Mouse (Mus musculus): Measurements from ENCODE around the gene Defb11. TPM values are rescaled to one million over a fixed set of nuclear protein-coding genes. Genes with fewer than 3 reads are reported as not detected.
"Not testable (repeated sequence)": the region's sequence is repeated elsewhere in the genome, so short reads cannot be mapped to it uniquely, and the experiment has no call there.

Gene Defb11
- total and polyA plus RNA-seq, 2 experiments from 2014 or later, result 46.2 TPM; not detected in 1

DNA sequence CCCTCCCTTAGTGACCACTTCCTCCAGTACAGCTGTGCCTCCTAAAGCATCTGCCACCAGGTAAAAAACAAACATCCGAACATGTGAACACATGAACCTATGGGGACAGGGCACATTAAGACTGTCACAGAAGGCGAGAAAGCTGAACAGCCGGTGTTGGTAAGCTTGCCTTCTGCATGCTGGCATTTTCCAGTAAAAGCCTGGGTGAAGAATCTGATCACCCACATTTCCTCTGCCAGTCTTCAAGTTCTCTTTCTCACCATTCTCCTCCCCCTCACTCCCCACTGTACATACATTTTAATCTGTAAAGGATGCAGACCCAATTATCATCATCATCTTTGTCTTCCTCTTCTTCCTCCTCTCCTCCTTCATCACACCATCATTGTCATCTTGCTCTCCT, 9.4 kb upstream of the Defb11 start:
- no peak for TF ChIP-seq CTCF (IDR thresholded peaks at IDR 0.05; ENCODE audit: low read depth)
- DNase-seq (ENCODE audit: low spot score) (no peak), ATAC-seq (no peak)
- H3K27me3 ChIP-seq (ENCODE audit: insufficient read depth, low read length), result no peaks in the 10 kb centered on the region
- H3K9ac ChIP-seq (replicated peaks; ENCODE audit: low read length), result no peak overlapping the region
- no peaks in the 10 kb centered on the region for H3K36me3 ChIP-seq (ENCODE audit: insufficient read depth, low read length)
- H3K9me3 ChIP-seq (ENCODE audit: low read length), result no peaks in the 10 kb centered on the region
- WGBS, result 87% methylated on average over 3 of the region's 3 CpGs
- H3K4me3 ChIP-seq (ENCODE audit: low read length), result no peak overlapping the region
- no peak overlapping the region for H3K4me2 ChIP-seq (ENCODE audit: low read depth, low read length)
- H3K27ac ChIP-seq, result no peak overlapping the region
- H3K4me1 ChIP-seq (ENCODE audit: insufficient read depth, low read length), result no peaks in the 10 kb centered on the region

DNA sequence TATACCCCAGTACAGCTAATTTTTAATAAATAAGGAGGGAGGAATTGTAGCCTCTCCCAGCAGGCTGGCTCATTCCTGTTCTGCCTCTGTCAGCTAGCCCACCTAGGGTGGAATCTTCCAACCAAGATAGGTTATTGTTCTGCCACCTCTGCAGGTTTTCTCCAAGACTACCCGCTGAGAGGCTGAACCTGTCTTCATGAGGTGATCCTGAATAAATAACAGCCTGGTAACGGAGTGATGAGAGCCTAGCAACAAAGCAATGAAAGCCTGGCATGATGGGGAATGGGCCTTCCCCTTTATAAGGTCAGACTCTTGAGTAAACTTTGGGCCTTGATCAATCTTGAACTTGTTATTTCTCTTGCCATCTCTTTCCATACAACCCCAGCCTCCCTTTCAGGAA, 6.3 kb upstream of the Defb11 start:
- no peak overlapping the region for H3K27ac ChIP-seq
- H3K9me3 ChIP-seq (ENCODE audit: low read length), result no peaks in the 10 kb centered on the region
- WGBS, result 25% methylated on average over 2 of the region's 2 CpGs
- no peaks in the 10 kb centered on the region for H3K36me3 ChIP-seq (ENCODE audit: insufficient read depth, low read length)
- ATAC-seq (no peak), DNase-seq (ENCODE audit: low spot score) (no peak)
- no peak overlapping the region for H3K9ac ChIP-seq (replicated peaks; ENCODE audit: low read length)
- no peak overlapping the region for H3K4me3 ChIP-seq (ENCODE audit: low read length)
- H3K4me2 ChIP-seq (ENCODE audit: low read depth, low read length), result no peak overlapping the region
- H3K27me3 ChIP-seq (ENCODE audit: insufficient read depth, low read length), result no peaks in the 10 kb centered on the region
- no peak for TF ChIP-seq CTCF (IDR thresholded peaks at IDR 0.05; ENCODE audit: low read depth)
- no peaks in the 10 kb centered on the region for H3K4me1 ChIP-seq (ENCODE audit: insufficient read depth, low read length)

DNA sequence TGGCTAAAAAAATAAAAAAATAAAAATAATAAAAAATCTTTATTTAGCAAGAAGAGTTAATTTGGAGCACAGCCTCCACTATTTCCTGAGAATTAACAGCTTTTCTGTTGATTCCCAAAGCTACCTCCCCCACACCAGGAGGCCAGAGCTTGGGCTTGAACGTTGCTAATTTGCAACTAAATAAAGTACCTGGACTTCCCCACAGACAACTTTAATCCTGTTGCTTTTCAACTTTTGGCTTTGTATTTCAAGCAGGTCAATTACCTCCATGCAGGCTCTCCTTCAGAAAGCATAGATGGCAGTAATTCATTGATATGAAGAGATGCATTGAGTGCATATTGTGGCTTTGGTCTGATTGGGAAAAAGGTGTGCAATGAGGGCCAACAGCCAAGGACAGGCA, 5.7 kb upstream of the Defb11 start:
- no peak for TF ChIP-seq CTCF (IDR thresholded peaks at IDR 0.05; ENCODE audit: low read depth)
- 4% methylated on average over 1 of the region's 1 CpGs for WGBS
- Histone ChIP-seq H3K4me3 (ENCODE audit: low read length) (no peak overlapping the region), H3K4me1 (ENCODE audit: insufficient read depth, low read length) (no peaks in the 10 kb centered on the region), H3K36me3 (ENCODE audit: insufficient read depth, low read length) (no peaks in the 10 kb centered on the region), H3K27ac (no peak overlapping the region), H3K9ac (replicated peaks; ENCODE audit: low read length) (no peak overlapping the region), H3K4me2 (ENCODE audit: low read depth, low read length) (no peak overlapping the region), H3K27me3 (ENCODE audit: insufficient read depth, low read length) (no peaks in the 10 kb centered on the region), H3K9me3 (ENCODE audit: low read length) (no peaks in the 10 kb centered on the region)
- DNase-seq (ENCODE audit: low spot score), result no peak
- no peak for ATAC-seq

DNA sequence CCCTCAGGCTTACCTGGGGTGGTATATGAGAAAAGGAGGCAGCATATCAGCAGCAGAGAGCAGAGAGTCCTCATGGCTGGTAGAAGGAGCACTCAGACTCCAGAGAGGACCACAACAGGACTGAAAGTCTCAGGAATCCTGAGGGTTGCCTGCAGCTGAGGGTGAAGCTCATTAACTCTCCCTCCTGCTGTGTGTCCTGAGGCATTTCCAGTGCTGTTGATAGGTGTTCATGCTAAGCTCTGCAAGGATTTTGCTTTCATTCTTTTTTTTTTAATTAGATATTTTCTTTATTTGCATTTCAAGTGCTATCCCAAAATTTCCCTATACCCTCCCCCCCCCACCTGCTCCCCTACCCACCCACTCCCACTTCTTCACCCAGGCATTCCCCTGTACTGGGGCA, 20.9 kb downstream of the Defb11 start, which contains the start of gene Defb9:
Gene Defb9 (minus strand): TSS at position 101 of the 400 bp plus-strand sequence.
- not testable (repeated sequence) for H3K4me1 ChIP-seq (ENCODE audit: insufficient read depth, low read length); H3K27me3 ChIP-seq (ENCODE audit: insufficient read depth, low read length); H3K27ac ChIP-seq; H3K36me3 ChIP-seq (ENCODE audit: insufficient read depth, low read length); H3K4me2 ChIP-seq (ENCODE audit: low read depth, low read length); H3K9me3 ChIP-seq (ENCODE audit: low read length); DNase-seq (ENCODE audit: low spot score); ATAC-seq; H3K4me3 ChIP-seq (ENCODE audit: low read length); H3K9ac ChIP-seq (replicated peaks; ENCODE audit: low read length)

DNA sequence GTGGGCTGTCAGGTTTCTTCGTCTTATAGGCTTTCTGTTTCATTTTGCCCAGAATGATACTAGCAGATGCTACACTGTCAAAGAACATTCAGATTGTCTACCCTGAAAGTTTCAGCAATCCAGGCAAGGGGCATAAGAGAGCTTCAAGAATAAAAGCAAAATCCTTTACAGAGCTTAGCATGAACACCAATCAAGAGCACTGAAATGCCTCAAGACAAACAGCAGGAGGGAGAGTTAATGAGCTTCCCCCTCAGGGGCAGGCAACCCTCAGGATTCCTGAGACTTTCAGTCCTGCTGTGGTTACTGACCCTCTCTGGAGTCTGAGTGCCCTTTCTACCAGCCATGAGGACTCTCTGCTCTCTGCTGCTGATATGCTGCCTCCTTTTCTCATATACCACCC, 47.6 kb downstream of the Defb11 start, which contains the start of gene Defb10:
Gene Defb10 (plus strand): TSS at position 316 of the 400 bp plus-strand sequence.
- not testable (repeated sequence) for DNase-seq (ENCODE audit: low spot score); H3K4me2 ChIP-seq (ENCODE audit: low read depth, low read length)

More for the DNA sequence above, 47.6 kb downstream of the Defb11 start, which contains the start of gene Defb10:
- not testable (repeated sequence) for H3K4me3 ChIP-seq (ENCODE audit: low read length); H3K9ac ChIP-seq (replicated peaks; ENCODE audit: low read length); H3K9me3 ChIP-seq (ENCODE audit: low read length); H3K27me3 ChIP-seq (ENCODE audit: insufficient read depth, low read length); ATAC-seq; H3K27ac ChIP-seq; H3K4me1 ChIP-seq (ENCODE audit: insufficient read depth, low read length); H3K36me3 ChIP-seq (ENCODE audit: insufficient read depth, low read length)
- WGBS, result 52% methylated on average over 1 of the region's 1 CpGs

Other genes with a start within 250 kb of the Defb11 start
- gene Defa34, start 240.6 kb downstream of the Defb11 start, total RNA-seq (2014; rRNA removed), result not detected in 2 replicates
- not detected in 2 replicates for gene Defa34, start 240.6 kb downstream of the Defb11 start, polyA plus RNA-seq (2015; fragmentation: Nextera tagmentation; extraction: Ambion mirVana)
- not detected in 2 replicates for gene AY761184, start 202.8 kb downstream of the Defb11 start, total RNA-seq (2014; rRNA removed)
- gene AY761184, start 202.8 kb downstream of the Defb11 start, polyA plus RNA-seq (2015; fragmentation: Nextera tagmentation; extraction: Ambion mirVana), result not detected in 2 replicates
- gene Defa24, start 171.9 kb downstream of the Defb11 start, total RNA-seq (2014; rRNA removed), result not detected in 2 replicates
- not detected in 2 replicates for gene Defa24, start 171.9 kb downstream of the Defb11 start, polyA plus RNA-seq (2015; fragmentation: Nextera tagmentation; extraction: Ambion mirVana)
- not detected in 2 replicates for gene Defb50, start 82.9 kb downstream of the Defb11 start, total RNA-seq (2014; rRNA removed)
- gene Defb50, start 82.9 kb downstream of the Defb11 start, polyA plus RNA-seq (2015; fragmentation: Nextera tagmentation; extraction: Ambion mirVana), result not detected in 2 replicates
- gene Defb2, start 66.5 kb downstream of the Defb11 start, total RNA-seq (2014; rRNA removed), result not detected in 2 replicates
- gene Defb2, start 66.5 kb downstream of the Defb11 start, polyA plus RNA-seq (2015; fragmentation: Nextera tagmentation; extraction: Ambion mirVana), result not detected in 2 replicates
- gene Defb10, start 47.5 kb downstream of the Defb11 start, total RNA-seq (2014; rRNA removed), result not detected in 2 replicates
- 0.82 and 1.3 TPM in 2 replicates for gene Defb10, start 47.5 kb downstream of the Defb11 start, polyA plus RNA-seq (2015; fragmentation: Nextera tagmentation; extraction: Ambion mirVana)
- not detected in 2 replicates for gene Defb9, start 21.0 kb downstream of the Defb11 start, total RNA-seq (2014; rRNA removed)
- gene Defb9, start 21.0 kb downstream of the Defb11 start, polyA plus RNA-seq (2015; fragmentation: Nextera tagmentation; extraction: Ambion mirVana), result 4.3 and 5.8 TPM in 2 replicates
- gene Defb15, start 26.3 kb upstream of the Defb11 start, total RNA-seq (2014; rRNA removed), result not detected in 2 replicates
- gene Defb15, start 26.3 kb upstream of the Defb11 start, polyA plus RNA-seq (2015; fragmentation: Nextera tagmentation; extraction: Ambion mirVana), result not detected in 2 replicates
- gene Defb35, start 31.9 kb upstream of the Defb11 start, total RNA-seq (2014; rRNA removed), result not detected in 2 replicates
- not detected in 2 replicates for gene Defb35, start 31.9 kb upstream of the Defb11 start, polyA plus RNA-seq (2015; fragmentation: Nextera tagmentation; extraction: Ambion mirVana)
- not detected in 2 replicates for gene Defb13, start 40.4 kb upstream of the Defb11 start, total RNA-seq (2014; rRNA removed)
- gene Defb13, start 40.4 kb upstream of the Defb11 start, polyA plus RNA-seq (2015; fragmentation: Nextera tagmentation; extraction: Ambion mirVana), result not detected in 2 replicates
- not detected in 2 replicates for gene Fam90a1a, start 52.3 kb upstream of the Defb11 start, total RNA-seq (2014; rRNA removed)
- not detected in 2 replicates for gene Fam90a1a, start 52.3 kb upstream of the Defb11 start, polyA plus RNA-seq (2015; fragmentation: Nextera tagmentation; extraction: Ambion mirVana)
- not detected in 2 replicates for gene Ccdc70, start 63.4 kb upstream of the Defb11 start, total RNA-seq (2014; rRNA removed)
- not detected in 2 replicates for gene Ccdc70, start 63.4 kb upstream of the Defb11 start, polyA plus RNA-seq (2015; fragmentation: Nextera tagmentation; extraction: Ambion mirVana)
- 6.3 and 8.4 TPM in 2 replicates for gene Atp7b, start 153.9 kb upstream of the Defb11 start, total RNA-seq (2014; rRNA removed)
- 2.4 and 2.6 TPM in 2 replicates for gene Atp7b, start 153.9 kb upstream of the Defb11 start, polyA plus RNA-seq (2015; fragmentation: Nextera tagmentation; extraction: Ambion mirVana)
- gene Alg11, start 154.3 kb upstream of the Defb11 start, total RNA-seq (2014; rRNA removed), result 36.2 and 36.6 TPM in 2 replicates
- 29.2 and 36.1 TPM in 2 replicates for gene Alg11, start 154.3 kb upstream of the Defb11 start, polyA plus RNA-seq (2015; fragmentation: Nextera tagmentation; extraction: Ambion mirVana)
- 1.5 and 1.8 TPM in 2 replicates for gene Nek5, start 218.6 kb upstream of the Defb11 start, total RNA-seq (2014; rRNA removed)
- 1.6 and 1.8 TPM in 2 replicates for gene Nek5, start 218.6 kb upstream of the Defb11 start, polyA plus RNA-seq (2015; fragmentation: Nextera tagmentation; extraction: Ambion mirVana)

Measured in hindbrain, postnatal 0 days (tissue).